Mouse (Mus musculus): ENCODE results near the gene Cdc6. TPM values are rescaled to one million over a fixed set of nuclear protein-coding genes. Genes with fewer than 3 reads are reported as not detected.
A peak's percentile ranks its signal among the peaks of the same experiment; 100 is the strongest.

The Cdc6 gene
- total and polyA plus RNA-seq, 2 experiments from 2014 or later, result 1.3 to 2.3 TPM

- Histone ChIP-seq H3K27ac (ENCODE audit: low read depth, low read length) (peak overlapping the region; percentile 86), H3K27me3 (ENCODE audit: insufficient read depth, low read length) (no peaks in the 10 kb centered on the region), H3K9me3 (ENCODE audit: low read length) (no peaks in the 10 kb centered on the region), H3K4me3 (ENCODE audit: low read depth, low read length) (no peak overlapping the region), H3K36me3 (ENCODE audit: insufficient read depth) (no peaks in the 10 kb centered on the region), H3K9ac (peak overlapping the region; percentile 59; the same call in 1 of the 2 replicates), H3K4me1 (ENCODE audit: insufficient read depth) (peaks cover 27% of the 10 kb centered on the region), H3K4me2 (ENCODE audit: low read depth) (0 out of 2 replicates have a peak overlapping the region, but pooled peaks have one; percentile 88)
- TF ChIP-seq CTCF (IDR thresholded peaks at IDR 0.05; ENCODE audit: low read depth), result no peak
- WGBS, result 39% methylated on average over 8 of the region's 8 CpGs
- ATAC-seq (no peak), DNase-seq (no peak)
Measured at GRCm38 (mm10) chr11:98942923-98943641, 35.5 kb downstream of the Cdc6 start.

- H3K27ac ChIP-seq (ENCODE audit: low read depth, low read length), result no peak overlapping the region
- peaks cover 23% of the 10 kb centered on the region for H3K4me1 ChIP-seq (ENCODE audit: insufficient read depth)
- H3K4me3 ChIP-seq (ENCODE audit: low read depth, low read length), result no peak overlapping the region
- ATAC-seq, result no peak
- no peaks in the 10 kb centered on the region for H3K9me3 ChIP-seq (ENCODE audit: low read length)
- H3K4me2 ChIP-seq (ENCODE audit: low read depth), result no peak overlapping the region
- no peaks in the 10 kb centered on the region for H3K36me3 ChIP-seq (ENCODE audit: insufficient read depth)
- no peak overlapping the region for H3K9ac ChIP-seq
- DNase-seq, result no peak
- no peaks in the 10 kb centered on the region for H3K27me3 ChIP-seq (ENCODE audit: insufficient read depth, low read length)
- TF ChIP-seq CTCF (IDR thresholded peaks at IDR 0.05; ENCODE audit: low read depth), result no peak
- 32% methylated on average over 14 of the region's 14 CpGs for whole genome bisulfite sequencing
Measured at GRCm38 (mm10) chr11:98943741-98944461, 36.3 kb downstream of the Cdc6 start.

- Histone ChIP-seq H3K27ac (ENCODE audit: low read depth, low read length) (no peak overlapping the region), H3K4me3 (ENCODE audit: low read depth, low read length) (no peak overlapping the region), H3K4me2 (ENCODE audit: low read depth) (no peak overlapping the region), H3K9me3 (ENCODE audit: low read length) (no peaks in the 10 kb centered on the region), H3K9ac (no peak overlapping the region), H3K27me3 (ENCODE audit: insufficient read depth, low read length) (no peaks in the 10 kb centered on the region), H3K4me1 (ENCODE audit: insufficient read depth) (peaks cover 23% of the 10 kb centered on the region), H3K36me3 (ENCODE audit: insufficient read depth) (0 out of 2 replicates have a peak, but pooled peaks cover under 1% of the 10 kb centered on the region)
- no peak for TF ChIP-seq CTCF (IDR thresholded peaks at IDR 0.05; ENCODE audit: low read depth)
- ATAC-seq, result no peak
- DNase-seq, result no peak
- WGBS, result 40% methylated on average over 11 of the region's 11 CpGs
Measured at GRCm38 (mm10) chr11:98944897-98945604, 37.5 kb downstream of the Cdc6 start.

GRCm38 (mm10) chr11:98945605-98945977 lies 38.0 kb downstream of the Cdc6 start:
- H3K4me2 ChIP-seq (ENCODE audit: low read depth), result no peak overlapping the region
- ATAC-seq, result no peak
- no peak overlapping the region for H3K9ac ChIP-seq
- H3K9me3 ChIP-seq (ENCODE audit: low read length), result no peaks in the 10 kb centered on the region
- H3K4me1 ChIP-seq (ENCODE audit: insufficient read depth), result peaks cover 18% of the 10 kb centered on the region
- no peak overlapping the region for H3K27ac ChIP-seq (ENCODE audit: low read depth, low read length)
- H3K4me3 ChIP-seq (ENCODE audit: low read depth, low read length), result no peak overlapping the region
- WGBS, result 51% methylated on average over 3 of the region's 3 CpGs
- no peak for TF ChIP-seq CTCF (IDR thresholded peaks at IDR 0.05; ENCODE audit: low read depth)
- H3K27me3 ChIP-seq (ENCODE audit: insufficient read depth, low read length), result no peaks in the 10 kb centered on the region
- no peak for DNase-seq
- H3K36me3 ChIP-seq (ENCODE audit: insufficient read depth), result 0 out of 2 replicates have a peak, but pooled peaks cover 3% of the 10 kb centered on the region

GRCm38 (mm10) chr11:98947969-98948569 lies 40.5 kb downstream of the Cdc6 start:
- no peak overlapping the region for H3K27ac ChIP-seq (ENCODE audit: low read depth, low read length)
- H3K27me3 ChIP-seq (ENCODE audit: insufficient read depth, low read length), result no peaks in the 10 kb centered on the region
- no peak for TF ChIP-seq CTCF (IDR thresholded peaks at IDR 0.05; ENCODE audit: low read depth)
- H3K36me3 ChIP-seq (ENCODE audit: insufficient read depth), result 0 out of 2 replicates have a peak, but pooled peaks cover 3% of the 10 kb centered on the region
- H3K4me3 ChIP-seq (ENCODE audit: low read depth, low read length), result no peak overlapping the region
- H3K4me1 ChIP-seq (ENCODE audit: insufficient read depth), result no peaks in the 10 kb centered on the region
- DNase-seq (no peak), ATAC-seq (no peak)
- H3K9ac ChIP-seq, result no peak overlapping the region
- WGBS, result 86% methylated on average over 18 of the region's 18 CpGs
- H3K4me2 ChIP-seq (ENCODE audit: low read depth), result no peak overlapping the region
- no peaks in the 10 kb centered on the region for H3K9me3 ChIP-seq (ENCODE audit: low read length)

- no peak overlapping the region for H3K9ac ChIP-seq
- H3K4me1 ChIP-seq (ENCODE audit: insufficient read depth), result peaks cover 6% of the 10 kb centered on the region; the same call in 1 of the 2 replicates
- H3K27ac ChIP-seq (ENCODE audit: low read depth, low read length), result no peak overlapping the region
- DNase-seq, result no peak
- H3K4me2 ChIP-seq (ENCODE audit: low read depth), result no peak overlapping the region
- WGBS, result 76% methylated on average over 12 of the region's 12 CpGs
- 0 out of 2 replicates have a peak, but pooled peaks cover 3% of the 10 kb centered on the region for H3K36me3 ChIP-seq (ENCODE audit: insufficient read depth)
- no peaks in the 10 kb centered on the region for H3K9me3 ChIP-seq (ENCODE audit: low read length)
- no peak overlapping the region for H3K4me3 ChIP-seq (ENCODE audit: low read depth, low read length)
- TF ChIP-seq CTCF (IDR thresholded peaks at IDR 0.05; ENCODE audit: low read depth), result no peak
- no peak for ATAC-seq
- H3K27me3 ChIP-seq (ENCODE audit: insufficient read depth, low read length), result no peaks in the 10 kb centered on the region
Measured at GRCm38 (mm10) chr11:98949242-98949957, 41.8 kb downstream of the Cdc6 start.
